Mouse (Mus musculus): ENCODE results near the gene Zdhhc1.

GRCm38 (mm10) chr8:105464595-105464994 lies 32.1 kb downstream of the Zdhhc1 start:
- TF ChIP-seq POLR2A (IDR thresholded peaks at IDR 0.05; ENCODE audit: control insufficient read depth, low read depth, low read length) (no peak), CTCF (IDR thresholded peaks at IDR 0.05; ENCODE audit: control insufficient read depth, insufficient read depth, insufficient replicate concordance, low read depth, low read length) (no peak)

Data from testis, adult 2 months (tissue).